Mouse (Mus musculus): Measurements from ENCODE around the gene Cnpy3. TPM values are rescaled to one million over a fixed set of nuclear protein-coding genes. Genes with fewer than 3 reads are reported as not detected.
A peak's percentile ranks its signal among the peaks of the same experiment; 100 is the strongest.

Gene Cnpy3
- polyA plus RNA-seq, 1 experiment from 2014 or later = 39.7 TPM

GRCm38 (mm10) chr17:46728904-46729318 is 23.1 kb downstream of the Cnpy3 start, which contains the start of gene Gnmt:
TSS of gene Gnmt (minus strand) at chr17:46729168.
- peak; percentile 53 for ATAC-seq
- peak within 1 kb of the TSS; percentile 46 for H3K4me2 ChIP-seq
- H3K9me3 ChIP-seq (replicated peaks) = no peaks in the 10 kb centered on the region
- WGBS (ENCODE audit: insufficient replicate concordance) = 33% methylated on average over 24 of the region's 24 CpGs
- H3K4me1 ChIP-seq = peaks cover 23% of the 10 kb centered on the region
- H3K27me3 ChIP-seq (replicated peaks) = peaks cover 26% of the 10 kb centered on the region
- H3K27ac ChIP-seq = no peak within 1 kb of the TSS
- peaks cover 26% of the 10 kb centered on the region for H3K36me3 ChIP-seq
- H3K9ac ChIP-seq = peak within 1 kb of the TSS; percentile 27; the same call in 1 of the 2 replicates
- H3K4me3 ChIP-seq = 0 out of 2 replicates have a peak within 1 kb of the TSS, but pooled peaks have one; percentile 24

- no peak for ATAC-seq
- 43% methylated on average over 11 of the region's 11 CpGs for WGBS (ENCODE audit: insufficient replicate concordance)
- peak overlapping the region; percentile 27; the same call in 1 of the 2 replicates for H3K9ac ChIP-seq
- H3K27me3 ChIP-seq (replicated peaks) = peaks cover 26% of the 10 kb centered on the region
- H3K9me3 ChIP-seq (replicated peaks) = no peaks in the 10 kb centered on the region
- 0 out of 2 replicates have a peak overlapping the region, but pooled peaks have one; percentile 24 for H3K4me3 ChIP-seq
- peaks cover 20% of the 10 kb centered on the region for H3K4me1 ChIP-seq
- H3K27ac ChIP-seq = no peak overlapping the region
- peaks cover 30% of the 10 kb centered on the region for H3K36me3 ChIP-seq
- H3K4me2 ChIP-seq = peak overlapping the region; percentile 46
Measured at GRCm38 (mm10) chr17:46728496-46728895, 23.5 kb downstream of the Cnpy3 start.

GRCm38 (mm10) chr17:46728021-46728420 is 24.0 kb downstream of the Cnpy3 start:
- Histone ChIP-seq H3K4me1 (peaks cover 20% of the 10 kb centered on the region), H3K4me2 (no peak overlapping the region), H3K9me3 (replicated peaks) (no peaks in the 10 kb centered on the region), H3K4me3 (no peak overlapping the region), H3K36me3 (peaks cover 35% of the 10 kb centered on the region), H3K27ac (no peak overlapping the region), H3K9ac (no peak overlapping the region), H3K27me3 (replicated peaks) (peaks cover 26% of the 10 kb centered on the region)
- no peak for ATAC-seq
- WGBS (ENCODE audit: insufficient replicate concordance) = 32% methylated on average over 6 of the region's 6 CpGs

- H3K9ac ChIP-seq = no peak overlapping the region
- no peak overlapping the region for H3K4me2 ChIP-seq
- H3K27ac ChIP-seq = no peak overlapping the region
- ATAC-seq = no peak
- H3K4me3 ChIP-seq = no peak overlapping the region
- WGBS (ENCODE audit: insufficient replicate concordance) = 84% methylated on average over 11 of the region's 11 CpGs
- no peaks in the 10 kb centered on the region for H3K9me3 ChIP-seq (replicated peaks)
- peaks cover 42% of the 10 kb centered on the region for H3K36me3 ChIP-seq
- peaks cover 26% of the 10 kb centered on the region for H3K27me3 ChIP-seq (replicated peaks)
- peaks cover 20% of the 10 kb centered on the region for H3K4me1 ChIP-seq
Measured at GRCm38 (mm10) chr17:46727271-46727670, 24.7 kb downstream of the Cnpy3 start.

DNA sequence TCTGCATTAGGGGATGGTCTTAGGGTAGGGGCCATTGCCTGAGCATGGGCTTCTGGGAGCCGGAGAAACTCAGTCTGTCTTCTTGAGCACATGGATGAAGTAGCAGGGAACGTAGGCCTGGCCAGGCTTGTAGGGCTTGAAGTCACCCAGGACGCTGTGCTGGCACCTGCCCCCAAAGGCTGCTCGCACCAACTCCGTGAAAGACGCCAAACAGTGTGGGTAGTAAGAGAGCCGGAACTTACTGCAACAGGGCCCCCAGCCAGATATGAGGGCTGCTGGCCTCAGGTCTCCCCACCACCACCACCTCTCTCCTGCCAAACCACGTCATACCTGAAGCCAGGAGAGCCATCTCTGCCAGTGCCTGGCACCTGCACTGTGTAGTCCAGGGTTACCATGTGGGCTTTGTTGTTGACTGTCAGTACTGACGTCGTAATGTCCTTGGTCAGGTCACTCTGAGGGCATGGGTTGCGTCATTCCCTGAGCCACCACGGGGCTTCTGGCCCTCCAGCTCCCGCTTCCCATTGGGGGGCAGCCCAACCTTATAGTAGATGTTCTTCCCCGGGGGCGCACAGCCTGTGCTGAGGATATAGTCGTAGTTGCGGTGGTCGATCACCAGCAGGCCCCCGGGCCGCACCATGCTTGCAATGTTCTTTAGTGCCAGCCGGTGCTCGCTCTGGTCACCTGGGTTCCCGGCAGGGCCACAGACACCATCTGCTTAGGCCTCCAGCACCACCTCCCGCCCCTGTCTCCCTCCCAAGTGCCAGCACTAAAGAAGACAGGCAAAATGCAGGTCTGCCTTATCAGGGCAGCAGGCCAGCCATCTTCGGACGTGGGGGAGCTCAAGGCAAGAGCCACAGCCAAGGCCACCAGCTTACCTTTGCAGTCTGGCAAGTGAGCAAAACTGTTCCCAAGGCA is 26.0 kb downstream of the Cnpy3 start:
- WGBS (ENCODE audit: insufficient replicate concordance) = 81% methylated on average over 26 of the region's 26 CpGs
- no peaks in the 10 kb centered on the region for H3K9me3 ChIP-seq (replicated peaks)
- peaks cover 51% of the 10 kb centered on the region for H3K36me3 ChIP-seq
- ATAC-seq = 0 out of 2 replicates have a peak, but pooled peaks have one; percentile 22
- peaks cover 20% of the 10 kb centered on the region for H3K4me1 ChIP-seq
- no peak overlapping the region for H3K9ac ChIP-seq
- H3K4me3 ChIP-seq = no peak overlapping the region
- H3K27ac ChIP-seq = no peak overlapping the region
- peaks cover 26% of the 10 kb centered on the region for H3K27me3 ChIP-seq (replicated peaks)
- no peak overlapping the region for H3K4me2 ChIP-seq

GRCm38 (mm10) chr17:46725273-46725672 is 26.7 kb downstream of the Cnpy3 start:
- Histone ChIP-seq H3K4me1 (peaks cover 20% of the 10 kb centered on the region), H3K4me2 (no peak overlapping the region), H3K9me3 (replicated peaks) (no peaks in the 10 kb centered on the region), H3K4me3 (no peak overlapping the region), H3K27ac (no peak overlapping the region), H3K9ac (no peak overlapping the region), H3K36me3 (peaks cover 56% of the 10 kb centered on the region), H3K27me3 (replicated peaks) (peaks cover 25% of the 10 kb centered on the region)
- ATAC-seq = no peak
- 60% methylated on average over 9 of the region's 9 CpGs for WGBS (ENCODE audit: insufficient replicate concordance)

GRCm38 (mm10) chr17:46724477-46725084 is 27.4 kb downstream of the Cnpy3 start:
- no peak for ATAC-seq
- peaks cover 18% of the 10 kb centered on the region for H3K27me3 ChIP-seq (replicated peaks)
- no peak overlapping the region for H3K9ac ChIP-seq
- H3K4me1 ChIP-seq = peaks cover 20% of the 10 kb centered on the region
- WGBS (ENCODE audit: insufficient replicate concordance) = 79% methylated on average over 20 of the region's 20 CpGs
- no peak overlapping the region for H3K27ac ChIP-seq
- peaks cover 58% of the 10 kb centered on the region for H3K36me3 ChIP-seq
- no peak overlapping the region for H3K4me3 ChIP-seq
- no peak overlapping the region for H3K4me2 ChIP-seq
- no peaks in the 10 kb centered on the region for H3K9me3 ChIP-seq (replicated peaks)

- no peak for ATAC-seq
- H3K4me2 ChIP-seq = no peak overlapping the region
- H3K4me1 ChIP-seq = peaks cover 13% of the 10 kb centered on the region
- H3K9ac ChIP-seq = no peak overlapping the region
- no peaks in the 10 kb centered on the region for H3K9me3 ChIP-seq (replicated peaks)
- H3K27me3 ChIP-seq (replicated peaks) = no peaks in the 10 kb centered on the region
- H3K36me3 ChIP-seq = peaks cover 68% of the 10 kb centered on the region
- 79% methylated on average over 7 of the region's 7 CpGs for WGBS (ENCODE audit: insufficient replicate concordance)
- no peak overlapping the region for H3K27ac ChIP-seq
- H3K4me3 ChIP-seq = no peak overlapping the region
Measured at GRCm38 (mm10) chr17:46721077-46721476, 30.9 kb downstream of the Cnpy3 start.

- no peak for ATAC-seq
- H3K4me1 ChIP-seq = peaks cover 28% of the 10 kb centered on the region
- no peak overlapping the region for H3K9ac ChIP-seq
- no peaks in the 10 kb centered on the region for H3K27me3 ChIP-seq (replicated peaks)
- H3K27ac ChIP-seq = no peak overlapping the region
- 82% methylated on average over 11 of the region's 11 CpGs for WGBS (ENCODE audit: insufficient replicate concordance)
- no peak overlapping the region for H3K4me2 ChIP-seq
- H3K4me3 ChIP-seq = no peak overlapping the region
- peaks cover 46% of the 10 kb centered on the region for H3K36me3 ChIP-seq
- no peaks in the 10 kb centered on the region for H3K9me3 ChIP-seq (replicated peaks)
Measured at GRCm38 (mm10) chr17:46714756-46715481, 37.1 kb downstream of the Cnpy3 start.

- Histone ChIP-seq H3K36me3 (peaks cover 46% of the 10 kb centered on the region), H3K27me3 (replicated peaks) (no peaks in the 10 kb centered on the region), H3K27ac (no peak overlapping the region), H3K4me1 (peaks cover 28% of the 10 kb centered on the region), H3K9ac (no peak overlapping the region), H3K9me3 (replicated peaks) (no peaks in the 10 kb centered on the region), H3K4me2 (no peak overlapping the region; the same call in 1 of the 2 replicates), H3K4me3 (no peak overlapping the region)
- ATAC-seq = no peak
- WGBS (ENCODE audit: insufficient replicate concordance) = 85% methylated on average over 9 of the region's 9 CpGs
Measured at GRCm38 (mm10) chr17:46713849-46714248, 38.2 kb downstream of the Cnpy3 start.

GRCm38 (mm10) chr17:46712442-46712841 is 39.6 kb downstream of the Cnpy3 start:
- 17% methylated on average over 7 of the region's 7 CpGs for WGBS (ENCODE audit: insufficient replicate concordance)
- H3K4me3 ChIP-seq = peak overlapping the region; percentile 100
- H3K27ac ChIP-seq = peak overlapping the region; percentile 80
- H3K4me1 ChIP-seq = peaks cover 28% of the 10 kb centered on the region
- peaks cover 44% of the 10 kb centered on the region for H3K36me3 ChIP-seq
- peak overlapping the region; percentile 97 for H3K4me2 ChIP-seq
- H3K9ac ChIP-seq = peak overlapping the region; percentile 98
- no peak for ATAC-seq
- no peaks in the 10 kb centered on the region for H3K27me3 ChIP-seq (replicated peaks)
- no peaks in the 10 kb centered on the region for H3K9me3 ChIP-seq (replicated peaks)
